Mouse (Mus musculus): Measurements from ENCODE around the gene Rnf115. TPM values are rescaled to one million over a fixed set of nuclear protein-coding genes. Genes with fewer than 3 reads are reported as not detected.

The Rnf115 gene
- polyA plus RNA-seq, 1 experiment: 11.3 TPM

DNA sequence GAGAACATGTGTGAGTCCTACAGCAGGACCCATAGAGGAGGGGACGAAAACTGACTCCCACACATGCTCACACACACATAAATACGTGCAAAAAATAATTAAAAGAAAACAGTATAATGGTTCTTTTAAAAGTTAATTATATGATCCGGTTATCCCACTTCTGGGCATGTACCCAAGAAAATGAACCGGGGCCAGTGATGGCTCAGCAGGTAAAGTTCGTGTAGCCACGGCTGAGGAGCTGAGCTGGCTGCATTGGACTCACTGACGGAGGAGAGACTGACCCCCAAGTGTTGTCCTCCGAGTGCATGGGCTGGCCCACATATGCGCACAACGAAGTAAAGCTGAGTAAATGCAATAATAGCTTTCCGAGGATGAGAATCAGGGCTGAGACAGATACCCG, 97.2 kb downstream of the Rnf115 start:
- H3K36me3 ChIP-seq (ENCODE audit: control insufficient read depth, insufficient read depth, low read length): no peaks in the 10 kb centered on the region
- no peaks in the 10 kb centered on the region for H3K4me1 ChIP-seq (ENCODE audit: control insufficient read depth, insufficient read depth, insufficient read length)
- no peak overlapping the region for H3K27ac ChIP-seq (ENCODE audit: insufficient read depth, low read length)
- 92% methylated on average over 12 of the region's 12 CpGs for WGBS
- TF ChIP-seq POLR2A (IDR thresholded peaks at IDR 0.05; ENCODE audit: low read depth, low read length) (no peak), CTCF (IDR thresholded peaks at IDR 0.05; ENCODE audit: extremely low read depth, insufficient read depth, insufficient read length, insufficient replicate concordance) (no peak)
- H3K4me3 ChIP-seq (ENCODE audit: extremely low read depth, insufficient read depth, insufficient read length): no peak overlapping the region
- DNase-seq (ENCODE audit: low read depth in 1 of 2, low spot score in 2 of 2): no peak
- no peaks in the 10 kb centered on the region for H3K27me3 ChIP-seq (ENCODE audit: control insufficient read depth, insufficient read depth, low read length)

DNA sequence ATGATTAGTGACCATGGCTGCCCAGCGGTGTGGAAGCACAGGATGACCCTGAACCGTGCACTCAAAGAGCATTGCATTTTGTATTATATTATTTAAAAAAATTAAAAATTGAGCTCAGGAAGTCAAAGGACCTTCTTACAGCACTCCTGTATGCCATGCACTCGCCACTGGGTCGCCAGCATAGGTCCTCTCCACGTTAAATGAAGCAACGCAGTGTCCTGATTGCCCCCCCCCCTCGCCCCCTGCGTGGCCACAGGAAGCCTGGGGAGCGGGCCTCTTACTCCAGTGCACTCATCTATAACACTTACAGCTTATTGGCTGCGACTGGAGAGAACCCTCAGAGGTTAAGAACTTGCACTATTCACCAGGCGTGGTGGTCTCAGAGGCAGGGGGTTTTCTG, 97.8 kb downstream of the Rnf115 start:
- no peak overlapping the region for H3K27ac ChIP-seq (ENCODE audit: insufficient read depth, low read length)
- TF ChIP-seq CTCF (IDR thresholded peaks at IDR 0.05; ENCODE audit: extremely low read depth, insufficient read depth, insufficient read length, insufficient replicate concordance): no peak
- TF ChIP-seq POLR2A (IDR thresholded peaks at IDR 0.05; ENCODE audit: low read depth, low read length): no peak
- no peaks in the 10 kb centered on the region for H3K36me3 ChIP-seq (ENCODE audit: control insufficient read depth, insufficient read depth, low read length)
- whole genome bisulfite sequencing: 52% methylated on average over 11 of the region's 11 CpGs
- H3K4me1 ChIP-seq (ENCODE audit: control insufficient read depth, insufficient read depth, insufficient read length): no peaks in the 10 kb centered on the region
- no peaks in the 10 kb centered on the region for H3K27me3 ChIP-seq (ENCODE audit: control insufficient read depth, insufficient read depth, low read length)
- no peak for DNase-seq (ENCODE audit: low read depth in 1 of 2, low spot score in 2 of 2)
- no peak overlapping the region for H3K4me3 ChIP-seq (ENCODE audit: extremely low read depth, insufficient read depth, insufficient read length)

DNA sequence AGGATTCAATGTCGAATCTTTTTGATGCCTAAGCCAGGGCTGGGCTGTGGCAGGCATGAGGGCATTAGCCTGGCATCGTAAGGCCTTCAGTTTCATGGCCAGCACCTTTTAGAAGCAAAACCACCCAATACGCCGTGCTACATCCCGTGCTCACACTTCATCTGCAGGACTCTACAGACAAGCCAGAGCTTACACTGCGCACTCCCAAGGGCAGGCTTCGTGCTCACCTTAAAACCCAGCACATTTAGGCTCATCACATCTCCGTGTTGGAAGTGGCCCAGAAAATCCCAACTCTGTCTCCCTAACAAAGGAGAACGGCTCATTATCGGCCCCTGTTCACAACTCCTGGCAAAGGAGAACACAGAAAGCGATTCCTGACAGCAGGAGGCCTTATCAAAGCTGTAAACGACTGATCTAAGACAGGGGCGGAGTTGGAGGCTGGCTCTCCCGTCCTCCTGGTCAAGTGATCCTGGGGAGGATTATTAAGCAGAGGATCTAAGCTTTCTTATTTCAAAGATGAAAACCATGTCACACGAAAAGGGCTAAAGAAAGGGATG, 100.9 kb downstream of the Rnf115 start:
- Histone ChIP-seq H3K27me3 (ENCODE audit: control insufficient read depth, insufficient read depth, low read length) (no peaks in the 10 kb centered on the region), H3K36me3 (ENCODE audit: control insufficient read depth, insufficient read depth, low read length) (no peaks in the 10 kb centered on the region), H3K27ac (ENCODE audit: insufficient read depth, low read length) (no peak overlapping the region), H3K4me1 (ENCODE audit: control insufficient read depth, insufficient read depth, insufficient read length) (no peaks in the 10 kb centered on the region), H3K4me3 (ENCODE audit: extremely low read depth, insufficient read depth, insufficient read length) (no peak overlapping the region)
- 81% methylated on average over 15 of the region's 15 CpGs for WGBS
- TF ChIP-seq CTCF (IDR thresholded peaks at IDR 0.05; ENCODE audit: extremely low read depth, insufficient read depth, insufficient read length, insufficient replicate concordance) (no peak), POLR2A (IDR thresholded peaks at IDR 0.05; ENCODE audit: low read depth, low read length) (no peak)
- DNase-seq (ENCODE audit: low read depth in 1 of 2, low spot score in 2 of 2): no peak

DNA sequence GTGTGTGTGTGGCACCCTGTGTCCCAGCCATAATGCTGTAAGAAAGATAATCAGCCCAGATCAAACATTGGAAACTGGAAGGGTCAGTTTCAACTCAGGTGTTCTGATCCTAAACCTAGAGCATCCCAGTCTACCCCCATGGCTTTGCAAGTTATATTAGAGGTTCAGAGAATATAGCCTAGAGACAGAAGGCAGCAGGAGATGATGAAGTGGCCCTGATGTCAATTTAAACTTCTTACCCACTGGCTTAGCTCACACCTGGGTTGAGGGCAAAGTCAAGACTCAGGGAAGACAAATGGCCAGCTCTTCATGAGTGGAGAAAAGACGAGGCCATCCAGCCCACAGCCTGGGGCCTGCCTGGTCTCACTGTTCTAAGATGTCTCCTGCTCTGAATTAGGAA, 101.5 kb downstream of the Rnf115 start, which contains the start of the genes Pdzk1 and Cd160:
TSS of gene Pdzk1 (plus strand) at position 301 of the 400 bp plus-strand sequence.
TSS of gene Cd160 (minus strand) at position 368 of the 400 bp plus-strand sequence.
- 71% methylated on average over 1 of the region's 1 CpGs for WGBS
- no peaks in the 10 kb centered on the region for H3K27me3 ChIP-seq (ENCODE audit: control insufficient read depth, insufficient read depth, low read length)
- no peak for TF ChIP-seq CTCF (IDR thresholded peaks at IDR 0.05; ENCODE audit: extremely low read depth, insufficient read depth, insufficient read length, insufficient replicate concordance)
- TF ChIP-seq POLR2A (IDR thresholded peaks at IDR 0.05; ENCODE audit: low read depth, low read length): no peak
- no peak for DNase-seq (ENCODE audit: low read depth in 1 of 2, low spot score in 2 of 2)
- H3K27ac ChIP-seq (ENCODE audit: insufficient read depth, low read length): no peak within 1 kb of the TSS
- H3K4me1 ChIP-seq (ENCODE audit: control insufficient read depth, insufficient read depth, insufficient read length): no peaks in the 10 kb centered on the region
- H3K4me3 ChIP-seq (ENCODE audit: extremely low read depth, insufficient read depth, insufficient read length): no peak within 1 kb of the TSS
- H3K36me3 ChIP-seq (ENCODE audit: control insufficient read depth, insufficient read depth, low read length): no peaks in the 10 kb centered on the region

DNA sequence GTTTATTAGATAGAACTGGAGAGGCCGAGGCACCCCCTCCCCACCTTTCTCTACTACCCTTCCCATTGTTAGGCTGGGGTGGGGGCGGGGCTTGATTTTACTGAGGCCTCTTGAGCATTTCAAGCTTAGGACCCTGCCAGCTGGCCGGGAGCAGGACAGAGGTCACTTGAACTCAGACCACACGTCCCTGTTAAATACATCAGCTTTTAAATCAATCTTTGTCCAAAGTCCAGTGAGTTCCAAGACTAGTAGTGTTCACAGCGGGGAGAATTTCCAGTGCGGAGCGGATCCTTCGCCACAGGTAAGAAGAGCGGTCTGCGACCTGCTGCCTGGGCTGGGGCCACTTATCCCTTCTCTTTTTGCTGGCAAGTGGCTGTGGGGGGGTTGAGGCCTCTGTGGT, 102.4 kb downstream of the Rnf115 start:
- DNase-seq (ENCODE audit: low read depth in 1 of 2, low spot score in 2 of 2): no peak
- H3K4me1 ChIP-seq (ENCODE audit: control insufficient read depth, insufficient read depth, insufficient read length): no peaks in the 10 kb centered on the region
- H3K4me3 ChIP-seq (ENCODE audit: extremely low read depth, insufficient read depth, insufficient read length): no peak overlapping the region
- TF ChIP-seq POLR2A (IDR thresholded peaks at IDR 0.05; ENCODE audit: low read depth, low read length): no peak
- TF ChIP-seq CTCF (IDR thresholded peaks at IDR 0.05; ENCODE audit: extremely low read depth, insufficient read depth, insufficient read length, insufficient replicate concordance): no peak
- 94% methylated on average over 10 of the region's 10 CpGs for WGBS
- no peaks in the 10 kb centered on the region for H3K36me3 ChIP-seq (ENCODE audit: control insufficient read depth, insufficient read depth, low read length)
- no peak overlapping the region for H3K27ac ChIP-seq (ENCODE audit: insufficient read depth, low read length)
- no peaks in the 10 kb centered on the region for H3K27me3 ChIP-seq (ENCODE audit: control insufficient read depth, insufficient read depth, low read length)

DNA sequence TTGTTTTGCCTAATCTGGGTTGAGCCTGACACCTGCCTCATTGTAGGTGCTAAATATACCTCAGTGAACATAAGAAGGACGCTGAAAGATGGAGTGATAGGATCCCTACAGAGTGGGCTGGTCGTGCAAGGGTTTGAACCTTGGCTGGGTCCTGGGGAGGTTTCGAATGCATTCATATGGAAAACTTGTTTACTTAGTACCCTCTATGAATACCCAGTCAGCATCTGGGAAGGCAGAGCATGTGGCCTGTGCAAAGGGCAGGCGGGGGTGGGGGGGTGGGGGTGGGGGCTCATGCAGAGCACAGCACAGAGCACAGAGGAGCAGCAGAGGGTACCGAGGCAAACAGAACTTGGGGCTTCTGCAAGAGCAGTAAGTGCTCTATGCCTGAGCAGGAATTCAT, 105.5 kb downstream of the Rnf115 start:
- no peaks in the 10 kb centered on the region for H3K36me3 ChIP-seq (ENCODE audit: control insufficient read depth, insufficient read depth, low read length)
- no peak overlapping the region for H3K4me3 ChIP-seq (ENCODE audit: extremely low read depth, insufficient read depth, insufficient read length)
- H3K4me1 ChIP-seq (ENCODE audit: control insufficient read depth, insufficient read depth, insufficient read length): no peaks in the 10 kb centered on the region
- H3K27me3 ChIP-seq (ENCODE audit: control insufficient read depth, insufficient read depth, low read length): no peaks in the 10 kb centered on the region
- H3K27ac ChIP-seq (ENCODE audit: insufficient read depth, low read length): no peak overlapping the region
- 82% methylated on average over 5 of the region's 5 CpGs for WGBS
- TF ChIP-seq CTCF (IDR thresholded peaks at IDR 0.05; ENCODE audit: extremely low read depth, insufficient read depth, insufficient read length, insufficient replicate concordance) (no peak), POLR2A (IDR thresholded peaks at IDR 0.05; ENCODE audit: low read depth, low read length) (no peak)
- no peak for DNase-seq (ENCODE audit: low read depth in 1 of 2, low spot score in 2 of 2)

DNA sequence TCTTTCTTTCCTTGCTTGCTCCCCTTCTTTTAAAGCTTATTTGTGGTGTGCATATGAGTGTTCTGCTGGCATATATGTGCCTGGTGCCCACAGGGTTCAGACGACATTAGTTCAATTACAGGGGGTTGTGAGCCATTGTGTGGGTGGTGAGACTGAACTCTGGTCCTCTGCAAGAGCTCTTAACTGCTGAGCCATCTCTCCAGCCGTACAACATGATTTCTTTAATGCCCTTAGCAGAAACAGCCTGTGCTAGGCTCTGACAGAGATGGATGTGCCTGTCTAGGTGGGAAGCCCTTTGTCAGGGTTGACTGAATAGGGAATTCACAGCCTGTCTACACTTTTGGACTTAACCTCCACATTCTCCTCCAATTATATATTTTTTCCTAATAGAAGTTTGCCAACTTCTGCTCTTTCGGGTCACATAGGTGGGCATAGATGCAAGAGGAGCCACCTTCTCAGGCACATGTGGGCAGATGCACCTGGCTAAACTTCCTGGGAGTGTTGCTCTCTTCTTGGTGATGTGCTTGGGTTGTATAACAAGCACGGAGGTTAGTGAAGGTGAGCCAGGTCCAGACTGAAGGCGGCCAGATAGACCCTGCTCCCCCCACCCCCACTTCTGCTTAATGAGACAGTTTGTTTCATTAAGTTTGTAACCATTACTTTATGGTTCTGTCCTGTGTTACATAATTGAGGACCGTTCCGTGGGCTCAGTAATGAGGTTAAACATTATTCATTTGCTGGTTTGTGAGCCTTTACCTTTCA, 107.3 kb downstream of the Rnf115 start:
- Histone ChIP-seq H3K27me3 (ENCODE audit: control insufficient read depth, insufficient read depth, low read length) (no peaks in the 10 kb centered on the region), H3K36me3 (ENCODE audit: control insufficient read depth, insufficient read depth, low read length) (no peaks in the 10 kb centered on the region), H3K4me3 (ENCODE audit: extremely low read depth, insufficient read depth, insufficient read length) (no peak overlapping the region), H3K27ac (ENCODE audit: insufficient read depth, low read length) (no peak overlapping the region), H3K4me1 (ENCODE audit: control insufficient read depth, insufficient read depth, insufficient read length) (no peaks in the 10 kb centered on the region)
- TF ChIP-seq CTCF (IDR thresholded peaks at IDR 0.05; ENCODE audit: extremely low read depth, insufficient read depth, insufficient read length, insufficient replicate concordance) (no peak), POLR2A (IDR thresholded peaks at IDR 0.05; ENCODE audit: low read depth, low read length) (no peak)
- DNase-seq (ENCODE audit: low read depth in 1 of 2, low spot score in 2 of 2): no peak
- WGBS: 89% methylated on average over 7 of the region's 7 CpGs
